Comparison of ENCODE assay signal across 8 mouse cellular contexts in genomic region chr1:93445822-93446162, GRCm38 (mm10). TPM values are rescaled to one million over a fixed set of nuclear protein-coding genes. Genes with fewer than 3 reads are reported as not detected.
DNase-seq lines count a peak whose midpoint lies in the region; ATAC-seq and TF ChIP-seq lines count a peak whose summit lies in the region.

No protein-coding gene starts in this region.

- peak overlapping the region; percentile 96 for H3K4me2 ChIP-seq in hindbrain, embryonic 13.5 days
- peak overlapping the region; percentile 97 for H3K4me2 ChIP-seq in midbrain, embryonic 14.5 days (ENCODE audit: low read length)

- TF ChIP-seq POLR2A in kidney, adult 2 months (IDR thresholded peaks at IDR 0.05; ENCODE audit: low read depth, low read length) = no peak
- TF ChIP-seq POLR2A in bone marrow, adult 2 months (IDR thresholded peaks at IDR 0.05; ENCODE audit: borderline replicate concordance, control insufficient read depth, low read depth, low read length) = no peak

- no peaks in the 10 kb centered on the region; the same call in 1 of the 2 replicates for H3K36me3 ChIP-seq in kidney, adult 2 months (ENCODE audit: control insufficient read depth, insufficient read depth, low read length)
- H3K36me3 ChIP-seq in hindbrain, embryonic 13.5 days = peaks cover 5% of the 10 kb centered on the region; the same call in 1 of the 2 replicates
- H3K36me3 ChIP-seq in midbrain, embryonic 14.5 days (ENCODE audit: control insufficient read depth, insufficient read depth, low read length) = no peaks in the 10 kb centered on the region

- peak overlapping the region; percentile 86 for H3K9ac ChIP-seq in hindbrain, embryonic 13.5 days
- H3K9ac ChIP-seq in midbrain, embryonic 14.5 days (replicated peaks; ENCODE audit: low read length) = peak overlapping the region; percentile 68

- peak overlapping the region; percentile 81 for H3K4me3 ChIP-seq in kidney, adult 2 months (ENCODE audit: insufficient read depth, low read depth, low read length)
- peak overlapping the region; percentile 99 for H3K4me3 ChIP-seq in bone marrow, adult 2 months (replicated peaks; ENCODE audit: control insufficient read depth, low read depth, low read length)
- peak overlapping the region; percentile 73 for H3K4me3 ChIP-seq in hindbrain, embryonic 13.5 days
- H3K4me3 ChIP-seq in midbrain, embryonic 14.5 days (replicated peaks; ENCODE audit: low read depth, low read length) = peak overlapping the region; percentile 65

- ATAC-seq in hindbrain, embryonic 13.5 days (ENCODE audit: low FRiP score) = peak; percentile 5; the same call in 1 of the 2 replicates
- peak; percentile 24; the same call in 1 of the 2 replicates for ATAC-seq in midbrain, embryonic 14.5 days (ENCODE audit: low FRiP score, low TSS enrichment)

- TF ChIP-seq CTCF in kidney, adult 2 months (conservative IDR thresholded peaks at IDR 0.05; ENCODE audit: insufficient read depth, insufficient read length, low read depth, low read length) = no peak
- TF ChIP-seq CTCF in bone marrow, adult 2 months (IDR thresholded peaks at IDR 0.05; ENCODE audit: control insufficient read depth, insufficient read depth, low read length) = no peak

- peaks cover 26% of the 10 kb centered on the region for H3K4me1 ChIP-seq in kidney, adult 2 months (ENCODE audit: control insufficient read depth, insufficient read depth, low read length)
- H3K4me1 ChIP-seq in bone marrow, adult 2 months (ENCODE audit: control insufficient read depth, insufficient read depth, low read length) = peaks cover 2% of the 10 kb centered on the region; the same call in 1 of the 2 replicates
- H3K4me1 ChIP-seq in hindbrain, embryonic 13.5 days (replicated peaks) = peaks cover 32% of the 10 kb centered on the region
- H3K4me1 ChIP-seq in midbrain, embryonic 14.5 days (ENCODE audit: control insufficient read depth, insufficient read depth, low read length) = peaks cover 10% of the 10 kb centered on the region; the same call in 1 of the 2 replicates

- H3K9me3 ChIP-seq in hindbrain, embryonic 13.5 days = no peaks in the 10 kb centered on the region
- no peaks in the 10 kb centered on the region for H3K9me3 ChIP-seq in midbrain, embryonic 14.5 days (ENCODE audit: control insufficient read depth, low read length)

- WGBS in kidney, adult 2 months = 5% methylated on average over 3 of the region's 3 CpGs
- 16% methylated on average over 3 of the region's 3 CpGs for WGBS in bone marrow, adult 2 months
- 13% methylated on average over 3 of the region's 3 CpGs for WGBS in hindbrain, embryonic 13.5 days
- 18% methylated on average over 3 of the region's 3 CpGs for WGBS in midbrain, embryonic 14.5 days

- peak overlapping the region; percentile 58 for H3K27ac ChIP-seq in kidney, adult 2 months (ENCODE audit: insufficient read depth, low read depth, low read length)
- H3K27ac ChIP-seq in bone marrow, adult 2 months (ENCODE audit: control insufficient read depth, insufficient read depth, low read depth, low read length, poor library complexity) = peak overlapping the region; percentile 52
- H3K27ac ChIP-seq in hindbrain, embryonic 13.5 days = peak overlapping the region; percentile 76
- no peak overlapping the region; the same call in 1 of the 2 replicates for H3K27ac ChIP-seq in midbrain, embryonic 14.5 days (replicated peaks; ENCODE audit: low read depth, low read length)

- H3K27me3 ChIP-seq in kidney, adult 2 months (replicated peaks; ENCODE audit: control insufficient read depth, insufficient read depth, low read length) = no peaks in the 10 kb centered on the region
- H3K27me3 ChIP-seq in hindbrain, embryonic 13.5 days = 0 out of 2 replicates have a peak, but pooled peaks cover 2% of the 10 kb centered on the region
- no peaks in the 10 kb centered on the region for H3K27me3 ChIP-seq in midbrain, embryonic 14.5 days (ENCODE audit: control insufficient read depth, insufficient read depth, low read length)

- no peak for DNase-seq in kidney, adult 2 months
- DNase-seq in kidney, postnatal 4 days = no peak
- no peak for DNase-seq in midbrain, embryonic 14.5 days
- DNase-seq in thymus, postnatal 0 days (ENCODE audit: low spot score) = no peak
- DNase-seq in layer of hippocampus, adult 11-12 months (ENCODE audit: low spot score) = no peak
- DNase-seq in right cerebral cortex, postnatal 10 days (ENCODE audit: low spot score in 2 of 2) = no peak

RNA-seq across cellular contexts. Expression of gene Hdlbp, which starts 32.8 kb away (rescaled TPM):
- 95.0 and 97.8 TPM in 2 replicates for polyA plus RNA-seq in kidney, adult 2 months (2012; rRNA removed)
- polyA plus RNA-seq in bone marrow, adult 2 months (2011; ENCODE audit: insufficient read depth, insufficient read length, low replicate concordance, missing spikeins) = 26.1 and 43.9 TPM in 2 replicates
- 95.2 and 102 TPM in 2 replicates for polyA plus RNA-seq in hindbrain, embryonic 13.5 days (2015; fragmentation: Nextera tagmentation; extraction: Ambion mirVana)
- polyA plus RNA-seq in midbrain, embryonic 14.5 days (2014; fragmentation: Nextera tagmentation; extraction: Ambion mirVana) = 66.0 and 69.0 TPM in 2 replicates
- 87.6 and 87.8 TPM in 2 replicates for polyA plus RNA-seq in thymus, postnatal 0 days (2015; fragmentation: Nextera tagmentation; extraction: Ambion mirVana)
